Mouse (Mus musculus): ENCODE measurements around the gene Gar1. TPM values are rescaled to one million over a fixed set of nuclear protein-coding genes. Genes with fewer than 3 reads are reported as not detected.

The Gar1 gene
- 15.6 and 26.2 TPM in 2 replicates for polyA plus RNA-seq (2012; rRNA removed)

DNA sequence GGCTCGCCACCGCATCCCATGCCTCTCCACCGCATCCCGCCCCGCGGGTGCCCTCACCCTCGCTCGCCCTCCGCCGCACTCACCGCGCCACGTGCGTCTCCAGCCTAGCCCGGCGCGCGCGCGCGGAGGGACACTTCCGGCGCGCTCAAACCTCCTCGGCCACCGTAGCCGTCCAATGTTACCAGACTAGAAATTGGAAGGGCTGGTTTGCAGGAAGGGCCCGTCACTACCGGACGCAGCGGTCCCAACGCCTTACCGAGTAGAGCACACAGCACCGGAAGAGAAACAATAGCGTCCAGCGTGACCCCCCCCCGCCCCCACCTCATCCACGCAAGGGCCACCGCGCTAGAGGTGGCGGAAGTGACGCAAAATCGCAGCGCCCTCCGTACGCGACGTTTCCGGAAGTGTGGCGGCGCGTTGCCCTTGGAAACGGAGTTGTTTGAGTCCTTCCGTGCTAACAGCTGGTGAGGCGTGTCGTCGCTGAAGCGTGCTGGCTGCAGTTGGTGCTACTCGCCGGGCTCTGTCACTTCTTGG, at the start of gene Gar1:
Gene Gar1 (minus strand): TSS at position 362 of the 534 bp plus-strand sequence.
- peak; percentile 69 for DNase-seq (ENCODE audit: low read depth)

DNA sequence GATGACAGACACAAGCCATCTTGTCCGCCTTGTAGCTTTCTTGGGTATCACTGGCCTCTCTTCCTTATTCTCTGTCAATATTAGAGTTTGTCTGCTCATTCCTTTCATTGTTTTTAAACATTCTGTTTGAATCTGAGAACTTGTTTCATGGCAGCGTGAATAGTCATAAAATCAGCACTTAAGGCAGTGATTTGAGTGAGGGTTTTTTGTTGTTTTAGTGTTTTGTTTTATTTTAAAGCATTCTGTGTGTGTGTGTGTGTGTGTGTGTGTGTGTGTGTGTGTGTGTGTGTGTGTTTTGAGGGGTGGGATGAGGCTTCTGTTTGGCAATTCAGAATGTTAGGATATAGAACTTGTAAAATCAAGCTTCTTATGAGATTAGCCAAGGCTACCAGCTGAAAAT, 48.7 kb upstream of the Gar1 start:
- no peak for DNase-seq (ENCODE audit: low read depth)

DNA sequence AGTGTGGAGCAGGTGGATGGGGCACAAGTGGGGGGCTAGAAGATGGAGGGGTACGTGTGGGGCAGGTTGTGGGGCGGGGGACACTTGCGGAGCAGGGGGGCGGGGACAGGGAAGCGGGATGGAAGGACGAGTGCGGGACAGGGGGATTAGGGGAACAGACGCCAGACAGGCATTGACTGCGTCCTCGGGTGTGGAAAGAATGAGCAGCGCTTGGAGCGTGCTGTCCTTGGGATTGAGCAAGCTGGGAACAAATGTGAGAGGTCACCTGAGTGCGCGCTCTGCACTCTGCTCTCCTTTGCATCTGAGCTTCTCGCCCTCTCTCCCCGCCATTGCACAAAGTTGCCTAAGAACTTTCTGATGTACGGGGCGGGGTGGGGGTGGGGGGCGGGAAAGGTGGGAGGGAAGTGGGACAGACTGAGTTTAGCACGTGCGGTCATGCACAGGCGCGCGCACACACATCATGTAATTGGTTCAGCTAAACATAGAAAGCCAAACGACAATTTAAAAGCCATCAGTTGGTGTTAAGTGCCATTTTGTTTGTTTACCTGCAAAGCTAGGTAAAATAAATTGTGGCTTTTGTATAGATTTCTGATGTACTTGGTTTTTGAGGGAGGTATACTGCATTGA, 48.0 kb upstream of the Gar1 start:
- no peak for DNase-seq (ENCODE audit: low read depth)

DNA sequence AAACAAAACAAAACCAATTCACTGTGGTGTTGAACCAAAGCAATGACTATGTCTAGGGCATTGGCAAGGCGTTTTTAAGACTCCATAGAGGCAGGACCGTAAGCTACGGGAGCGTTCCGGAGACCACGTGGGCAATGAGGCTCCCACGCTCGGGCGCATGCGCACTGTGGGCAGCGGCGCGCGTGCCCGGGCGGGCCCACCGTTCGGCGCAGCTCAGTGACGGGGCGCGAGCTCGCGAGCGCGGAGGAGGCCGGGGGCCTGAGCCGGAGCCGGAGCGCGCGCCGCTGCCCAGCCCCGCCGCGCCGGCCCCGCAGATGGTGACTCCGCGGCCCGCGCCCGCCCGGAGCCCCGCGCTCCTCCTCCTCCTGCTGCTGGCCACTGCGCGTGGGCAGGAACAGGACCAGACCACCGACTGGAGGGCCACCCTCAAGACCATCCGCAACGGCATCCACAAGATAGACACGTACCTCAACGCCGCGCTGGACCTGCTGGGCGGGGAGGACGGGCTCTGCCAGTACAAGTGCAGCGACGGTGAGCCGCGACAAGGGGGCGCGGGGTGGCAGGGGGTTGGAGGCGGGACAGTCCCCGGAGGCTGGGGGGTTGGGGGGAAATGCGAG, 47.3 kb upstream of the Gar1 start, which contains the start of gene Pla2g12a:
Gene Pla2g12a (plus strand): TSS at position 202 of the 617 bp plus-strand sequence.
- no peak for DNase-seq (ENCODE audit: low read depth)

DNA sequence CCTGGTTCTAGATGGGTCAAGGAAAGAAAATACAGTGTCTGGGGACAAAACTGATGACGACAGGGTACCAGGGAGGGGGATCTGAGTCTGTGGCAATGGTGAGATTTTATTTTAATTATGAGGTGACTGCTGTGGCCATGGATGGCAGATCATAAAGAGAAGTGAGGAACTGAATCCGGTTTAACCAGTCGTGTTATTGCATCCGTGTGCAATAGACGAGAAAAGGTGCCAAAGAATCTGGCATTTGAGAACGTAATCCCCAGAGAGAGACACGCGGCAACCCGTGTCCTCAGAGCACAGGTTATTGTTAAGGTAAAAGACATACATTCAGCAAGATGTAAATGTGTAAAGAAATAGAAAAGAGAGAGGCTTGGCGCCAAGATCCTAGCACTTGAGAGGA, 46.1 kb upstream of the Gar1 start:
- peak; percentile 83 for DNase-seq (ENCODE audit: low read depth)

DNA sequence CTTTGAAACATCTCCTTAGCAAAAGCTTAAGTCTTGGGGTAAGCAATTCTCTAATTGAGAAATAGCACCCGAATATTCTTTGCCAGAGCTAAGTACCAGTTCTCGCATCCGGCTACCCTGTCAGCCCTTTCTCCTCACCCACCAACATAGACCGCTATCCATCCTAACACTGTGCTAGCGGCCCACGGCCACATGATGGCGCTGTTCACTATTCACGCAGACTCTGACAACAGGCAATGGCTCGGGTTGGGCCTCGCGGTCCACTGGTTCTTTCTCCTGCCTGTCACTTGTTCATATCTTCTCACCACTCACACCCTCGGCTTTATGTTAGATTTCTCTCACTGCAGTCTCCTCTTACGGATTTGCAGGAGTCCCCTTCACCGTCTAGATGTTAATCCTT, 32.5 kb upstream of the Gar1 start:
- DNase-seq (ENCODE audit: low read depth): no peak

DNA sequence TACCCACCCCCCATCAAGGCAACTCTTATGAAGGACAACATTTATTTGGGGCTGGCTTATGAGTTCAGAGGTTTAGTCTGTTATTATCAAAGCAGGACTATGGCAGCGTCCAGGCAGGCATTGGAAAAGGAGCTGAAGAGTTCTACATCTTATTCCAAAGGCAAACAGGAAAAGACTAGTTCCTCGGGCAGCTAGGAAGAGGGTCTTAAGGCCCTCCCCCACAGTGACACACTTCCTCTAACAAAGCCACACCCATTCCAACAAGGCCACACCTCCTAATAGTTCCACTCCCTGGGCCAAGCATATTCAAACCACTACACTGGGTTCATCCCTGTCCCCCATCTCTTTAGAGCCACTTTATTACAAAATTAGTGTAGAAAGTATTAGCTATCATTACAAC, 31.4 kb upstream of the Gar1 start:
- no peak for DNase-seq (ENCODE audit: low read depth)

DNA sequence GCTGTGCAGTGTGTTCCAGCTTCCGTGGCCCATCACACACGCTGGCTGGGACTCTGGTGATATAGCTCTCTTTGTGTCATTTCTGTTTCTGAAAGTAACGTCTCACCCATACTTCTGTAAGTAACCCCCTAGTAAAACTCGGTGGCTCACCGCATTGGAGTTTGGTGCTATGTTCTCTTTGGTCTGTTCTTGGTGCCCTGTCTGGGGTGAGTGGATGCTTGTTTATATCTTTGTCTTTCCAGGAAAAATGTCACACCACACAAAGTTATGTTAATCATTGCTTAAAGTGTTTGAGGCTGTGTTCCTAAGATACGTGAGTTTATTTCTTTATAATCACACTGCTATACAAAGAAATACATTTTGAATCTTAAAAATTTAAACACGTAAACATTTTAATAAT, 15.7 kb upstream of the Gar1 start:
- DNase-seq (ENCODE audit: low read depth): no peak

DNA sequence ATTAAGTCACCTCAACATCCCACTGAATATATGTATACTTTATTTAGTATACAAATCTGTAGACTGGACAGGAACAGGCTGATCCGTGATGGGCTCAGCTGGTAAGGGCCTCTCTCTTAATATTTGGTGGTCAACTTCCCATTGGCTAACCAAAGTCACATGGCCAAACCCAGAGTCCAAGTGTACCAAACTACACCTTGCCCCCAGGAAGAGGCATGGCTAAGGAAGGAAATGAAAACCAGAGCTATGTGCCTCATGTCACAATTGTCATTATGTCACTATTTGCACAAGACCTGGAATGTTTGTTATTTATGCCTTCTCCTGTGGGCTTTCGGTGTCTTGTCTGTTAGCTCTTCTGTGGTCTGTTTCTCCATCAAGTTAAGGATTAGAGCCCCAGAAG, 14.7 kb upstream of the Gar1 start:
- no peak for DNase-seq (ENCODE audit: low read depth)

DNA sequence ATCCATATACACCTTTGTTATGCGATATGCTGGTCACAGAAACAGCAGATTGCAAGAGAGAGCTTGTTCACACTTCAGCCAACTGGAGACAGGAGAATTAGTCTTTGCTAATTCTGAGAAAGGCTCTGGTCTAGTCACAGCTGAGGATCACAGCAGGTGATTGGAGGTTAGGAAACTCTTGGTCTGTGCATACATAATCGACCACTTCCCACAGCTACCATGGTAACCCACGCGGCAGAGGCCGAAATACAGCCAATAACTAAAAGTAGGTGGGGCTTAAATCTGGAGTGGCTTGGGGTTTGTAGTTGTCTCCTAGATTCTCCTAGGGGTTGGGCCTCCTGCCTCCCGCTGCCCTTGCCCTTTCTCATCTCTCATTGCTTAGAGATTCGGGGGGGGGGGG, 6.8 kb upstream of the Gar1 start:
- DNase-seq (ENCODE audit: low read depth): no peak

DNA sequence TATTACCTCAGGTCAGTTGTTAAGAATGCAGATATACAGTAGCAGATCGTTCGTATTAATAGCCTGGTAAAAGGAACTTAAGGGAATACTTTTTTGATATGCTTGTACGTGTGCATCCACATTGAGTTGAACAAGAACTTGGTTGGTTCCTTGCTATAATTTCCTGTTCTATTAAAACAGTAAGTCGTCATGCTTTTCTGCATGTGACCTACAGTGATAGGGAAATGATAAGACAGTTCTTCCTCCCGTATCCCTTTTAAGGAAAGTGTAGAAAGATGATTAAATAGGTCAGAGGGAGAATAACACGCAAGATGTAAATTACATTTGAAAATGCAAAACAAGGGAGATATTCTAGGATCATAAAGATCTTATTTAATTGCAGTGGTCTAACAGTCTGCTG, 5.8 kb upstream of the Gar1 start:
- no peak for DNase-seq (ENCODE audit: low read depth)

DNA sequence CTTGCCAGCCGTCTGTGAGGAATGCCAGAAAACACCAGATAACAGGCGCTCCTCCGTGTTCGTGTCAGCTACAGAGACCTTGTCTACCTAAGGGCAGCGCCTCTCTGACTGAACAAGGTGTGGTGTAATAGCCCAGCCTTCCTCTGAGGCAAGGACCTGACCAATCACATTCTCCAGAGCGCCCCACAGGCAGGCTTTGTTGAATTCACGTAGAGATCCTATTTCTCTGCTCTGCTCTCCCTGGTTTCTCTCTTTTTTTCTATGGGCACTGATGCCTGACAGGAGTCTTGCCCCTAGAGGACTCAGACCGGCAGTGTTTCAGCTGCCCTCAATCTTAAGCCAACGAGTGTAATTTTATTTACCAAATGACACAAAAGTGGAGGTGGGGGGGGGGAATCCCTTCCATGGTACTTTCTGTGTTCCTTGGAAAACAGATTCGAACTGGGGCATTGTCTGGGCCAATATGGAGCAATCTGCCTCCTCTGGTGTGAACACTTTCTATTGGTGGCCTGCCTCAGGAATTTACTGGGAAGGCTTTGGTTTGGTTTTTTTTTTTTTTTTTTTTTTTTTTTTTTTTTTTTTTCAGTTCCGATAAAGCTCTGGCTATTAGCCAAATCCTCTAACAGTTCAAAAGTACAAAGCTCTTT, 5.0 kb upstream of the Gar1 start:
- DNase-seq (ENCODE audit: low read depth): no peak

DNA sequence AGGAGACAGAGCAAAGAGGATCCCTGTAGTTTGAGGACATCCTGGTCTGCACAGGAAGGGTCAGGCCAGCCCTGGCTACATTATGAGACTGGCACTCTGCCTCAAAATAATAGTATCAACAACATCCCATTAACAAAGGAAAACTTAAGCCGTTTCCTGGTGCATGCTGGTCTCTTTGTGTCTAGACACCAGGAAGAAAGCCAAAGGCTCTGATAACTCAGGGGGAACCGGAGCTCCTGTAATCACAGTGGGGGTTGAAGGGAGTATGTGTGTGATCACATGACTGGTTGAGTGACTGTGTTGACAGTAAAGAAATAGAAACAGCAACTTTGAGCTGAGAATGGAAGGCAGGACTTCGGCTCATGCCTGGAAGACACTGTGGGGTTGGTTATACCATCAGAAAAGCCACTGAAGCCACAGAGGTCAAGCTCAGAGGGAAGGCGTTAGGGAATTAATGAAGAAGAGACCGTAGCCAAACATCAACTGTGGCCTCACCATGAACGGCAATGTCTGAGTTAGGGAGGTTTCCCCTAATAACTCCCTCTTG, 4.3 kb upstream of the Gar1 start, which contains the start of gene Cfi:
Gene Cfi (plus strand): TSS at position 497 of the 547 bp plus-strand sequence.
- DNase-seq (ENCODE audit: low read depth): no peak

DNA sequence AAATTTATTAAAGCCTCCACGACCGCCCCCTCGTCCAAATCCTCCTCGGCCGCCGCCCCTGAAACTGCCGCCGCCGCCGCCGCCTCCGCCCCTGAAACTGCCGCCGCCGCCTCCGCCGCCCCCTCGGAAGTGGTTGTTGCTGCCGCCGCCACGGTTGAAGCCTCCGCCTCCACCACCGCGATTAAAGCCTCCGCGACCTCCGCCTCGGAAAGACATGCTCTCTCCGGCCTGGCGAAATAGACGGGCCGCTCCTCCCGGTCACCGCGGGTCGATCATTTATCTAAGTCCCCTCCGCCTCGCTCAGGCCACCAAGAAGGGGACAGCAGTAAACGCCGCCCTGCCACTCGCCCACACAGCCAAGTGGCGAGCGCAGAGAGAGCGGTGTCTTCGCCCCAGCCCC, 570 bp downstream of the Gar1 start:
- DNase-seq (ENCODE audit: low read depth): no peak

DNA sequence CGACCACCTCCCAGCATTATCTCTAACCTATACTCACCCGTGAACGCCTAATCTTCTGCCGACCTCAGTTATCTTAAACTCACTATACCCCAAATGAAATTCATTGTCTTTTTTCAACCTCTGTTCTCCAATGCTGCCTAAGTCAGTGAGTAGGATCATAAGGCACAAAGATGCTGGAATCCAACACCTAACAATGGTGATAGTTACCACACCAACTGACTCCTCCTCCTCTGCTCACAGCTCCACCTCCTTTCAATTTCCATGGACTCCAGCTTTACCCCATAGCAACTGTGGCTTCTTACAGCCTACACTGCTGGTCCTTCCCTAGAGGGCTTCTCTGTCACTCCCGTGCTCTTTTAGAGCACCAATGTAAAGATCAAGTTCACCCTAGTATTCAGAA, 3.5 kb downstream of the Gar1 start:
- no peak for DNase-seq (ENCODE audit: low read depth)

DNA sequence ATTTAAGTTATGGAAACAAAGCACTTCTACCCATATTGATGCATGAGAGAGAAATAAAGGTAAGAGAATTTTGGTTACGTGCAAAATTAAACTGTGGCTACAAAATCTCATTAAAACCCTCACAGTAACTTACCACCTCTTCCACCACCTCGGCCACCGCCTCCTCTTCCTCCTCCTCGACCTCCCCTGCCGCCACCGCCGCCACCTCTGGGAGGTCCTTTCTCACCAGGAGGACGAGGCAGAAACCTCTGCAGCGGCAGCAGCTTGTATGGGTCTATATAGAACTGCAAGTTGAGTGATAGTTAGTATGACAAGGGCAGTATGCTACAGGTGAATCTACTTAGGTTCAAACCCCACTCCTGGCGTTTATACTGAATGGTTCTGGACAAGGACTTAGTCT, 4.5 kb downstream of the Gar1 start:
- DNase-seq (ENCODE audit: low read depth): no peak

DNA sequence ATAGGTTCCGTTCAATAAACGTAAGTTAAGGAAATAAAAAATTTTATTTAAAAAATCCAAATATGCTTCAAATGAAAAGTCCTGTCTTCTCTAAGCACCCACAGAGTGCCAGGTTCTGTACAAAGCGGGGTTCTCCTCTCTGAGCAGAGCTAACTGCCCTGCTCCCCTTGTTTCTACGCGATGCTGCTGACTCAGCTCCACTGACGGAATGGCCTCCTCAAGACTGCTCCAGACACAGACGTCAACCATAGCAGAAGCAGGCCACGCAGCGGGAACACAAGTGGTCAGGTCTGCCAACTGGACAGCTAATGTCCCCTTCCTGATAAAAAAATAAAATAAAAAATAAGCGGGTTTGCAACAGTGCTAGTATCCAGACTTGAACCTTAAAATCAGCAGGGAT, 6.3 kb downstream of the Gar1 start:
- no peak for DNase-seq (ENCODE audit: low read depth)

DNA sequence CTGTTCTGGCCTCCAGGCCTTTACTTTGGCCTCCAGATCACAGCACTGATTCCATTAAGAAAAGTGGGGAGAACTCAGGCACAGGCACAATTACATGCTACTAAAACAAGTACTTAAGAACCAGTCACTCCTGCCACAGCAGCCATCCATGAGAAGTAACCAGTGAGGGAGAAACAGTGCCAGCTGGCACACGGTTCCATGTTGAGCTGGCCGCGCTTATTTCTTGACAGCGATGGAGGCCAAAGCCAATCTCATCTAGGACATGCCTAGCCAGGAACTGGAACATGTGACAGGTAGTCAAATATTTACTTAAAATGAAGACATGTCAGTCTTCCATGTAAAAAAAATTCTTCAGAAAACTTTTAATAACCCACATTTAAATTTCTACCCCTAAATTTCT, 7.0 kb downstream of the Gar1 start:
- peak; percentile 28 for DNase-seq (ENCODE audit: low read depth)

DNA sequence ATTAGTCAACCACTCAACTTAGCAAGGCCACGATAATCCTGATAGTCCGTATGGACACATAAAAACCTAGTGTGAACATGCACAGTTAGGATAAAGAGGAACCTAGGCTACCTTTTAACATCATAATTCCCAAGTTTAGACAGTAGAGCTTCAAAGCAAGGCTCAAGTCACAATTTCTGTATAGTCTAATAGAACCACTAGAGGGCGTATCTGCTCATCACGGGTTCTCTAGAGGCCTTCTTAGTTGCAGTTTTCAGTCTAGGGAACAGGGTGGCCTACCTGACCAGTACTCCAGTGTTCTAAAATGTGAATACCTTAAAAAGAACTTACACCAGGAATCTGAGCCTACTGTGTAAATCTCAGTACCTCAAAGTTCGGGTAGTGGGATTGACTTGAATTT, 7.9 kb downstream of the Gar1 start:
- no peak for DNase-seq (ENCODE audit: low read depth)

DNA sequence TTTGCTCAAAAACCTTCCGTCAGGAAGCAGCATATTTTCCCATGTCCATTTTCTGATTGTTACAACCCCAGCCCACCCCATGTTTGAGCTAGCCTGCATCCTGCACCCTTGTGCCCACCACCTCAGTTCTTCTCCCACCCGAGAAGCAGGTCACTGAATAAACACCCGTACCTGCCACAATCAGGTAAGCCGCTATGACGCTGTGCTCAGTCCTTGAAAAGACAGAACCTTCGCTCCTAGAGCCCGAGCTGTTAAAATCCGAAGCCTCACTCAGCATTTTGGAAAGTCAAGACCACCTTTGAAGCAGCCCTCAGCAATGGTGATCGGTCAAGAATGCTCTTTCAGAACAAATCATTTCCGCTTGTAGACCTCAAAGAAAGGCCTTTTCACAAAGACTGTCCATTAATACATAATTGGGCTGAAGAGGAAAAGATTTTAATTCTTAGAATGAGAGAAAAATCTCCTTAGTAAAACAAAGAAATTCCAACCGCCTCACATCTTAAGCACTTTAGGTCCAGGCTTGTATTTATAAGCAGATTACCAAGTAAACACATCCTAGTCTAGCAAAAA, 8.9 kb downstream of the Gar1 start, which contains the start of gene Rrh:
Gene Rrh (minus strand): TSS at position 382 of the 570 bp plus-strand sequence.
- no peak for DNase-seq (ENCODE audit: low read depth)

DNA sequence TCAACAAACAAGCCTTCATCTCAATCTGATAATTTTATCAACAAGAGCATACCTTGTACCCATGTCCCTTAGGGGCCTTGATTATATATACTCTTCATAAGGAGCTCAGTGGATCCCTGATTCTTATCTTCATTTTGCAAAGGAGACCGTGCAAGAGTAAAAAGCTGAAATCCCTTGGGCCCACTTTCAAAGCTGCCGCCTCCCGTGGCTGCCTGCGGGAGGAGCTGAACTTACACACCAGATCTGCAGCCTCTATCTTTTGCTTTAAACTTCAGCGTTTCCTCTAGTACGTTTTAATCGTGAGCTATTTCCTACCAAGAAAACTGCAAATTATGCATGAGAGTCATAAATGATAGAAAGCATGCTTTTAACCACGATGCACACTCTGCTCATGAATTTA, 9.5 kb downstream of the Gar1 start:
- DNase-seq (ENCODE audit: low read depth): no peak

DNA sequence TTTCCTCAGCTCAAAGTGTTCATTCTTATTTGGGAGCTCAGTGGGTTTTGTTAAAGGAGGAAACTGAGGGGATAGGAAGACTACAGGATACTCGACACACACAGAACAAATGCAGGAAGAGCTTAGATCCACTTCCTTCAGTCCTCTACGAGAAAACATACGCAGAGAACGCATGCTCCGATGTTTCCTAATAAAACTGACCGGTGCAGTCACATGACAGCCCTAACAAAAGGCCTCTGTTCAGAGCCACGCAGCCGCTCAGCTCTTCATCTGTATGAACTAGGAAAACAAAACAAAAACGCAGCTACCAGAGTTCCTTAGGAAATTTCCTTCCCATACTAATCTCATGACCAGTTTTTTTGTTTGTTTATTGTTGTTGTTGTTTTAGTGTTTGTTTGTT, 10.3 kb downstream of the Gar1 start:
- DNase-seq (ENCODE audit: low read depth): no peak
